Mouse (Mus musculus): Measurements from ENCODE around the gene Rexo5. TPM values are rescaled to one million over a fixed set of nuclear protein-coding genes. Genes with fewer than 3 reads are reported as not detected.

The Rexo5 gene
- polyA plus RNA-seq, 1 experiment from 2014 or later, result 31.2 TPM

DNA sequence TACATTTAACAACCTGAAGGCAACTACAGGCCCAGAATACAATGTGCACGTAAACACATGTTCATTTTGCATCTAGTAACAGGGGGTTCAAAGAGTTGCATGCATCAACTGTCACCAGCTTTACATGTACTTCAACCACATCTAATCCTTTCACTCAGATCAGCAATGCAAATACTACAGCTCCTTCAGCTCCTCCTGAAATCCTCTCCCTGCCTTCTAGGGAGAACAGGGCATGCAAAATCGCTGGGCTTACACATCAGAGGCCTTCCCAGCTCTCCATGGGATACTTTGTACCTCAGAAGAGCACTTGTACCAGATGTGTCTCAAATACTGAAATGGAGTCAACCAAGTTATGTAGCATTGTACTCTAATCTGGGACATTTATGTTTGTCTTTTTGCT lies 79.2 kb downstream of the Rexo5 start:
- Histone ChIP-seq H3K27me3 (ENCODE audit: low read depth, poor library complexity, severe bottlenecking) (no peaks in the 10 kb centered on the region), H3K36me3 (peaks cover 14% of the 10 kb centered on the region), H3K4me1 (peaks cover 21% of the 10 kb centered on the region), H3K9me3 (replicated peaks) (no peaks in the 10 kb centered on the region), H3K27ac (replicated peaks) (no peak overlapping the region), H3K4me3 (no peak overlapping the region)
- DNase-seq (ENCODE audit: low spot score), result no peak
- 31% methylated on average over 2 of the region's 2 CpGs for WGBS

DNA sequence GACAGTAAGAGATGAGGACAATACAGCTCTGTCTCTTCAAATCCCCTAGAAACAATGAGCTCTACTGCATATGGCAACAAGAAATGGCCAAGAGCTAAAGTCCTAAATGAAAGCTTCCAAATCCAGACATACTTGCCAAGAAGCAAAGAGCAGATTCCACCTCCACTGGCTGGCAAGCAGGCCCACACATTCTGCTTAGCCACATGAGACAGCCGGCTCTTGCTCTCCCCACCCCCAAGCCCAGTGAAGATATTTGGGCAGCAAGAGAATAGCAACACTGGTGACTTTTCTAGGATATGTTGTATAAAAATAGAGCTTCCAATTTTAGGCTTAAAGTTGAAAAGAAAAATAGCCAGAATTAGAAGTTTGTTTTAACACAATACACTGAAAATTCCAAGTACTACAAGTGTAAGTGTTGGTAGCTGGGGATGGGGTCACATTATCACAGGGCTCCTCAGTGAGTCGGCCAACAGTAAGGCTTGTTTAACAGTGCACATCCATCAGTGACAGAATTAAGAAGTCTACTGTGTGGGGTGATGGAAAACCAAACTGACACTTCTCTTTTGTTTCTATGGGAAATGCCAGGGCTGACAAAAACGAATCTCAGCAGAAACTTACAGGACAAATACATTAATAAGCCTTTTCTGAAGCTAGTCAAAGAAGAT lies 82.1 kb downstream of the Rexo5 start:
- Histone ChIP-seq H3K4me3 (no peak overlapping the region), H3K4me1 (peaks cover 21% of the 10 kb centered on the region), H3K36me3 (peaks cover 27% of the 10 kb centered on the region), H3K27ac (replicated peaks) (no peak overlapping the region), H3K27me3 (ENCODE audit: low read depth, poor library complexity, severe bottlenecking) (no peaks in the 10 kb centered on the region), H3K9me3 (replicated peaks) (no peaks in the 10 kb centered on the region)
- DNase-seq (ENCODE audit: low spot score), result no peak
- WGBS, result 72% methylated on average over 3 of the region's 3 CpGs

DNA sequence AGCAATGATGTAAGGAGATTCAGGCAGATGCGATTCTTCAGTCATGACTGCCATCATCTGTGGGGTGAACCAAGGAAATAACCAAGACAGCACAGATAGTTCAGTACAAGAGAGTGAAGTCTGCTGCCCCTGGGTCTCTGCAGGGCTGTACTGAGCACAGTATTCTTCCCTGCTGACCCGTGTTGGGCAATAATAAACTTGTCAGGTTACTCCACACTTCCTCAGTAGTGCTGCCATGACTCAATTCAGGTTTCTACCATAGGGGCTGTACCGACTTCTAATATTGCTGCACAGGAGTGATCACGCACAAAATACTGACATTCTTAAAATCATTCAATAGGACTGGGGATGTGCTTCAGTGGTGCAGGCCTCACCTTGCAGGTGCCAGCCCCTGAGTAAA lies 85.4 kb downstream of the Rexo5 start:
- 97% methylated on average over 4 of the region's 4 CpGs for WGBS

DNA sequence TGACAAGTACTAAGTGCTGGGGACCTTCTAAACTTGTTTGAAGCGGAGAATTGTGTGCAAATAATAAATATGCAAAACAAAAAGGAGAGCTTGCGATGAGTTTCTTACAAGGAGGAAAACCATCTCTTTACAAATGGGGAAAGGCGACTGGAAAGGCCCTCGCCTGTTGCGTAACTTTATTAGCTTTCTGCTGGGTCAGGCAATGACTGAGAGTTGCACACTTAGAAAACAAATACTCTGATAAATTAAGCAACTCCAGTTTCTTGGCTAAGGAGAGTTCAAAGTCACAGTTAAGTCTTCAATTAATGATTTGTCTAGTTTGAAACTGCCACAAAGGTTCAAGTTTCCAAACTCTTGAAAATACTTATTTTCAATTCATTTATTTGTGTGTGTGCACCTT lies 86.5 kb downstream of the Rexo5 start:
- H3K36me3 ChIP-seq, result peaks cover 27% of the 10 kb centered on the region
- H3K4me1 ChIP-seq, result no peaks in the 10 kb centered on the region
- no peak overlapping the region for H3K27ac ChIP-seq (replicated peaks)
- no peak overlapping the region for H3K4me3 ChIP-seq
- WGBS, result 93% methylated on average over 5 of the region's 5 CpGs
- no peaks in the 10 kb centered on the region for H3K9me3 ChIP-seq (replicated peaks)
- no peak for DNase-seq (ENCODE audit: low spot score)
- H3K27me3 ChIP-seq (ENCODE audit: low read depth, poor library complexity, severe bottlenecking), result no peaks in the 10 kb centered on the region

More for the DNA sequence above, 85.4 kb downstream of the Rexo5 start:
- no peak for DNase-seq (ENCODE audit: low spot score)
- Histone ChIP-seq H3K9me3 (replicated peaks) (no peaks in the 10 kb centered on the region), H3K4me3 (no peak overlapping the region), H3K27me3 (ENCODE audit: low read depth, poor library complexity, severe bottlenecking) (no peaks in the 10 kb centered on the region), H3K27ac (replicated peaks) (no peak overlapping the region), H3K4me1 (no peaks in the 10 kb centered on the region), H3K36me3 (peaks cover 27% of the 10 kb centered on the region)

DNA sequence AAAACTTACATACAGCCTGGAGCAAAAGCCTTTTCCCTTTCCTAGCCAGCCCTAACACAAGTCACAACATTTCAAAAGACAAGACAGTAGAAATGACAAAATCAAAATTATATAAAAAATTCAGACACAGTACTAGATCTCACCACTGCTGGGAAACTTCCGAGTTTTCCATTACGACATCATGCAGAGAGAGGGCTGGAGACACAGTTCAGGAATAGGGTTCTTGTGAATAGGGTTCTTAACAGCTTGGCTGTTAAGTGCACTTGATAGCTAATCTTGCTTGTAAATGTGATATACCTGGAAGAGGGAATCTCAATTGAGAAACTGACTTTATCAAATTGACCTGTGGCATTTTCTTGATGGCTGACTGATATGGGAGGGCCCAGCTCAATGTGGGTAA lies 87.4 kb downstream of the Rexo5 start:
- H3K4me3 ChIP-seq, result no peak overlapping the region
- 88% methylated on average over 2 of the region's 2 CpGs for WGBS
- no peaks in the 10 kb centered on the region for H3K4me1 ChIP-seq
- no peak overlapping the region for H3K27ac ChIP-seq (replicated peaks)
- H3K27me3 ChIP-seq (ENCODE audit: low read depth, poor library complexity, severe bottlenecking), result no peaks in the 10 kb centered on the region
- H3K36me3 ChIP-seq, result peaks cover 27% of the 10 kb centered on the region
- DNase-seq (ENCODE audit: low spot score), result no peak
- H3K9me3 ChIP-seq (replicated peaks), result no peaks in the 10 kb centered on the region

DNA sequence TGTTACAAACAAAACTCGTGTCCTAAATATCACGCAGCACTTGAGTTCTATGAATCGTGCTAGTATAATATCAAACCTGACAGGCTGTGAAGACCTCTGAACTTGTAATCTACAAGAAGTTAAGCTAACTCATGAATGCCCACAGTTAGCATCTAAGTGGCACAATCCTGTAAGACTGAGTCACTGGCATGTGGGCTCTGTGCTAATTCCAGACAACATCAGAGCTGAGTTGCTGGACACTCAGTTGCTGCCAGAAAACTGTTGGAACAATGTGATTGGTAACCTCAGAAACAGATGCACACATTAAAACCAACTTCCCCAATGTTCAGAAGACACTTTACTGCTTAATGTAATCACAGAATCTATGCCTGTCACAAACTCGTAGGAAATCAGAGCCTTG lies 94.1 kb downstream of the Rexo5 start:
- no peak for DNase-seq (ENCODE audit: low spot score)
- whole genome bisulfite sequencing, result 94% methylated on average over 4 of the region's 4 CpGs
- Histone ChIP-seq H3K9me3 (replicated peaks) (no peaks in the 10 kb centered on the region), H3K36me3 (no peaks in the 10 kb centered on the region), H3K4me1 (no peaks in the 10 kb centered on the region), H3K4me3 (no peak overlapping the region), H3K27me3 (ENCODE audit: low read depth, poor library complexity, severe bottlenecking) (no peaks in the 10 kb centered on the region), H3K27ac (replicated peaks) (no peak overlapping the region)

DNA sequence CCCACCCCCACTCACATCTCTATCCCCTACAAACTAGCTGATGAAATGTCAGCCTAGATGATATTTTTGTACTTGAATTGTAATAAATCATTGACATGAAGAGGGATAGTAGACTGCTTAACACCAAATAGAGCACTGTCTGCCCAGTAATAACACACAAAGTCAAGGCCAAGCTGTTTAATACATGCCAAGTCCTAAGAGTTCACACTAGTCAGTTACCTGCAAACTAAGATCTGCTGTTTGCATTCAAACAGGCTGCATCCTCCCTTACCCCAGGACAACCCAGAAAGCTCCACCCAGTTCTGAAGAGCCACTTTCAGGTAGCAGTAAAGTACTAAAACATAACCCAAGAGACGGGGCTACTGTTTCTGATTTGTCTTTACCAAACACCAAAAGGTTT lies 98.4 kb downstream of the Rexo5 start:
- Histone ChIP-seq H3K27ac (replicated peaks) (no peak overlapping the region), H3K4me3 (no peak overlapping the region), H3K27me3 (ENCODE audit: low read depth, poor library complexity, severe bottlenecking) (no peaks in the 10 kb centered on the region), H3K9me3 (replicated peaks) (no peaks in the 10 kb centered on the region), H3K36me3 (no peaks in the 10 kb centered on the region), H3K4me1 (peaks cover 30% of the 10 kb centered on the region)
- no peak for DNase-seq (ENCODE audit: low spot score)
- WGBS, result 93% methylated on average over 1 of the region's 1 CpGs

DNA sequence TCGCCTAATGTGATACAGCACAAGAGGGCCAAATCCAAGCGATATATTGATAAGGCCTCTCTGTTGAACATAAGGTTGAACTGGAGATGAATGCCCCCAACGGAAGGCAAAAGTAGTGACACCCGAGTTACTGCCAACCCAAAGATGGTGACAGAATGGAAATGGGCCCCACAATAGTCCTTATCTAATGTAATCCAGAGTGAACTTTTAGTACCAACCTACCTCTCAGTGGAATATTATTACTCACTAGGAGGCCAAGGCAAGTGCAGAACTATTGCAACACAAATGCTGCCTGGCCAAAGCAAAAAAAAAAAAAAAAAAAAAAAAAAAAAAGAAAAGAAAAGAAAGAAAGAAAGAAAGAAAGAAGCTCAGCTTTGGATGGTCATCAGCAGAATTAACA lies 98.9 kb downstream of the Rexo5 start:
- Histone ChIP-seq H3K4me1 (peaks cover 31% of the 10 kb centered on the region), H3K27me3 (ENCODE audit: low read depth, poor library complexity, severe bottlenecking) (no peaks in the 10 kb centered on the region), H3K27ac (replicated peaks) (no peak overlapping the region), H3K36me3 (no peaks in the 10 kb centered on the region), H3K4me3 (no peak overlapping the region), H3K9me3 (replicated peaks) (no peaks in the 10 kb centered on the region)
- no peak for DNase-seq (ENCODE audit: low spot score)
- WGBS, result 90% methylated on average over 4 of the region's 4 CpGs

DNA sequence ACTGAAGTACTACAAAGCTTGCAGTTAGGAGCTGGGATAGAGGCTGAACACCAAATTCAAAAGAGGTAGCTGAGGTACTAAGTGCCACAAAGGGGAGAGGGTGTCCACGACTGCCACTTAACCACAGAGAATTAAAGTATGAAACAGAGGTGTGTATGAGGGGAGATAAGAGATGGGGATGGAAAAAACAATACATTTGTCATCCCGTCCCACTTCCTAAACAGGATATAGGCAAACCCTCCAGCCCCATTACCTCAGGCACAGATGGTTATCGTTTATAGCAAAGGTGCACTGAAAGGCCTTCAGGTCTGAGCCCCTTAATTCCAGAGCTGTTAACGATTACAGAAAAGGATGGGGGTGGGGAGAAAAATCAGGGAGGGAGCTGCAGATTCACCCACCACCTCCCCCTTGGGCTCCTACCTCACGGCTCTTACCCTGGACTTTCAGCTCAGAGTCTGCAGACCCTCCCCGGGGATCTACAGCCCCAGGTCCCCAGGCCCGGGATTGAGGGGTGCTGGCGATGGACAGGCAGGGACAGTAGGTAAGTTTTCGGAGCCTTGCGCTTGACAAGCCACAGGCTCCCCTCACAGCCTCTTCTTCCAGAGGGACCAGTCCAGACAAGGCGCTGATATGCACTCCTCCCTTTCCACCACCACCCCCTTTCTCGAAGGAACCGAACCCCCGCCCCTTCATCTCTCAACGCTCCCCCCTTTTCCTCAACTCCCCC lies 101.2 kb downstream of the Rexo5 start:
- DNase-seq (ENCODE audit: low spot score), result no peak
- 2% methylated on average over 15 of the region's 15 CpGs for WGBS
- H3K4me3 ChIP-seq, result peak overlapping the region; percentile 87
- H3K27ac ChIP-seq (replicated peaks), result peak overlapping the region; percentile 93
- peaks cover 31% of the 10 kb centered on the region for H3K4me1 ChIP-seq
- no peaks in the 10 kb centered on the region for H3K9me3 ChIP-seq (replicated peaks)
- H3K36me3 ChIP-seq, result no peaks in the 10 kb centered on the region
- no peaks in the 10 kb centered on the region for H3K27me3 ChIP-seq (ENCODE audit: low read depth, poor library complexity, severe bottlenecking)

DNA sequence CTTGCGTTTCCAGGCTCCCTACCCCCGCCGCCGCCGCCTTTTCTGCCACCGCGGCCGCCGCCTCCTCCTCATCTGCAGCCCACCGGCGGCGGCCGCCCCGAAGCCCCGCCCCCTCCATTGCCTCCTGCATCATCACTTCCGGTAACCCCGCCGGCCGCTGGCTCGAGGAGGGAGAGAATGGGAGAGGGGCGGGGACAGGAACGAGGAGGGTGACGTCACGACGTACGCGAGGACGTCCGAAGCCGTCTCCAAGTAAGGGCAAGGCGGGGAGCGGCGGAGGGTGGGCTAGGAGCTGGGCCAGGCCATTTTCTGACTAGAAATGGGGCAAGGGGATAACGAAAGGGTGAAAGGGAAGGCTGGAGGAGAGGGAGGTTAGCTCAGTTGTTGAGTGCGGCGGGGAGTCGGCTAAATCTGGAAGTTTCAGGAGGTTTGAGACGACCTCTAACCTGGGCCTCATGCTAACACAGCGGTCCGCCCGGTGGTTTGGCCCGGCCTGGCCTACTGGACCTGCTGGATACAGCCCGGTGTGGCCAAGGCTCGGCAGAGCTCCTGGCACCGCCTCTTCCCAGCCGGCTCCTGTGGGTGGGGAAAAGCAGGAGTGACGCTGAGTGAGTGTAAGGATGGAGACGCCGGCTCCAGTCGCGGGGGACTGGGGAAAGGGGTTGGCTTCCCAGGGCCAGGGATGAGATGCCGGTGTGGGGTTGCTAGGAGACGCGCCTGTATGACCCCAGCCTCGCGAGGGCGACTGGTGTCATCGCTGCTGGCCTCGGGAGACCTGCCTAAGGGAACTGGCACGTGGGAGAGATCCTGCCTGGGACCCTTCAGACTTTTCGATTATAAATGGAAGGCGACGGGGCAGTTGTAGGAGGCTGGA lies 102.1 kb downstream of the Rexo5 start, which contains the start of the genes Lyrm1 and Dcun1d3:
Gene Lyrm1 (plus strand): TSS at position 223 of the 874 bp plus-strand sequence.
Gene Dcun1d3 (minus strand): TSS at position 660 of the 874 bp plus-strand sequence.
- Histone ChIP-seq H3K36me3 (no peaks in the 10 kb centered on the region), H3K4me1 (peaks cover 31% of the 10 kb centered on the region), H3K27me3 (ENCODE audit: low read depth, poor library complexity, severe bottlenecking) (no peaks in the 10 kb centered on the region), H3K4me3 (peak within 1 kb of the TSS; percentile 87), H3K9me3 (replicated peaks) (no peaks in the 10 kb centered on the region), H3K27ac (replicated peaks) (peak within 1 kb of the TSS; percentile 93)
- DNase-seq (ENCODE audit: low spot score), result peak; percentile 99
- WGBS, result 1% methylated on average over 63 of the region's 63 CpGs

DNA sequence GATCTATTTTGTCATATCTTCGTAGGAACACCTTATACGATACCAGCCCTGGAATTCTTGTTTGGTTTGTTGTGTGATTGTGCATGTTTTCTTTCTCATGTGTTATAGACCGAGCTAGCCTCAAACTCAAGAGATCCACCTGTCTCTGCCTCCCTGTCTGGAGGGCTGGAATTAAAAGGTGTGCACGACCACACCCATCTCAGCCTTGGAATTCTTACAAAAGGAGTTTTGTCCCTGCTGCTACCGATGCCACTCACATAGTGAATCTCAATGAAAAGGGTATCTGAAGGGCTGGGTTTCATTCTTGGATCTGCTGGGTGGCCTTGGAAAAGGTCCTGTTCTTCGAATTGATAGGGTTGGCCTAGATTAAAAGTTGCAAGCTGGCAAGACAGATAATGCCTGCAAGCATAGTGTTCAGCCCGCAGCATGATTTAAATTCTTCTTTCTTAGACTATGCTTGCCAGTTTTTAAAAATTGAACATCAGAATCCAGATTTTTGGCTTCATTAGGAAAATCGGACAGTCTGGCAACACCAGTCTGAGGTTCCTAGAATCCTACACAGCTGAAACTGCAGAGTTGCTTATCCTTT lies 103.8 kb downstream of the Rexo5 start:
- DNase-seq (ENCODE audit: low spot score), result no peak
- no peak overlapping the region for H3K4me3 ChIP-seq
- 96% methylated on average over 8 of the region's 8 CpGs for WGBS

DNA sequence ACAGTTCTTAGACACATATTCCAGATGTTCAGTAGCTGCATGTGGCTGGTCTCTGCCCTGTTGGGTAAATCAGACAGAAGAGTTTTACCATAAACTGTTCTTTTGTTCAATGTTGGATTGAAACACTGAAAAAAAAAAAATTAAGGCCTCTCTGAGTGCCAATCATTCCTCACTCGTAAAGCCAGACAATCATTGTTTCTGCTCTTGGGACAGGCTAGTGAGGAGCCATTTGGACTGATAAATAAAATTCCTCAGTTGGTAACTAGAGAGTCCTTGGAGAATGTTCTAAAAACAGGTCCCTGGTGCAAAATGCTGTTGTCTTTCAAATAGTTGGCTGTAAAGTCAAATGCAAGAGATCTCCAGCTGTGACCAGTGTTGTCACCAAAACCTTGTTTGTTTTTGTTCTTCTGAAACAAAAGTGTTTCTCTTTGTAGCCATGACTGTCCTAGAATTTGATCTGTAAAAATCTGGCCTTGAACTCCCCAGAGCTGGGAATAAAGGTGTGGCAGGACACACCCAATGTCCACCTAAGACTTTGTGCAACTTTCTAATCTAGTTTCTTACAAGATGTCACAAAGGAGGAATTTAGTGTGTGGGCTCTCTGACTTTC lies 104.5 kb downstream of the Rexo5 start:
- H3K4me1 ChIP-seq, result peaks cover 30% of the 10 kb centered on the region
- no peaks in the 10 kb centered on the region for H3K36me3 ChIP-seq
- 72% methylated on average over 1 of the region's 1 CpGs for WGBS
- no peaks in the 10 kb centered on the region for H3K27me3 ChIP-seq (ENCODE audit: low read depth, poor library complexity, severe bottlenecking)
- H3K27ac ChIP-seq (replicated peaks), result no peak overlapping the region
- no peak overlapping the region for H3K4me3 ChIP-seq
- H3K9me3 ChIP-seq (replicated peaks), result no peaks in the 10 kb centered on the region
- no peak for DNase-seq (ENCODE audit: low spot score)

More for the DNA sequence above, 103.8 kb downstream of the Rexo5 start:
- no peaks in the 10 kb centered on the region for H3K27me3 ChIP-seq (ENCODE audit: low read depth, poor library complexity, severe bottlenecking)
- H3K36me3 ChIP-seq, result no peaks in the 10 kb centered on the region
- H3K4me1 ChIP-seq, result peaks cover 31% of the 10 kb centered on the region
- H3K9me3 ChIP-seq (replicated peaks), result no peaks in the 10 kb centered on the region
- no peak overlapping the region for H3K27ac ChIP-seq (replicated peaks)
